Mouse (Mus musculus) heart, embryonic 14.5 days (tissue): ENCODE results near the gene Rnf220. TPM values are rescaled to one million over a fixed set of nuclear protein-coding genes. Genes with fewer than 3 reads are reported as not detected.

Experiments used
- ATAC-seq: fragments of 200-750 bp; cut with Nextera tagmentation; 2 replicates; pipeline ENCODE4 v1.8.0; 2017; ENCODE audit warnings: low read depth, moderate TSS enrichment; ENCODE audit not compliant: insufficient number of reproducible peaks, insufficient read depth, low FRiP score
- H3K27ac ChIP-seq, 2 experiments: fragments of 200-500 bp in 1 of 2; fragments of 300-500 bp in 1 of 2; sonication (generic) in 1 of 2; replicated peaks in 1 of 2; 2 replicates each; pipeline ENCODE4 v1.5.1; 2012 to 2014; ENCODE audit warnings: low read depth in 2 of 2, low read length in 2 of 2, control low read depth in 1 of 2, mild to moderate bottlenecking in 1 of 2, mixed read lengths in 1 of 2; ENCODE audit not compliant: control insufficient read depth in 1 of 2, insufficient read depth in 1 of 2
- H3K27me3 ChIP-seq: fragments of 300-500 bp; sonication (generic); 2 replicates; pipeline ENCODE4 v1.6.1; 2014; ENCODE audit warnings: mild to moderate bottlenecking, low read length, control low read depth; ENCODE audit not compliant: control insufficient read depth, insufficient read depth
- H3K36me3 ChIP-seq: fragments of 300-500 bp; sonication (generic); 2 replicates; pipeline ENCODE4 v1.6.1; 2014; ENCODE audit warnings: mild to moderate bottlenecking, control low read depth, low read length, mixed read lengths; ENCODE audit not compliant: control insufficient read depth, insufficient read depth
- H3K4me1 ChIP-seq, 2 experiments: fragments of 200-500 bp in 1 of 2; fragments of 300-500 bp in 1 of 2; sonication (generic) in 1 of 2; 2 replicates each; pipeline ENCODE4 v1.6.1; 2012 to 2014; ENCODE audit warnings: low read length in 2 of 2, control low read depth in 1 of 2, mixed read lengths in 1 of 2; ENCODE audit not compliant: control insufficient read depth in 2 of 2, insufficient read depth in 2 of 2
- H3K4me2 ChIP-seq: fragments of 300-500 bp; sonication (generic); 2 replicates; pipeline ENCODE4 v1.6.1; 2014; ENCODE audit warnings: mild to moderate bottlenecking, low read length
- H3K4me3 ChIP-seq, 2 experiments: fragments of 200-500 bp in 1 of 2; fragments of 300-500 bp in 1 of 2; sonication (generic) in 1 of 2; 2 replicates each; pipeline ENCODE4 v1.5.1; 2012 to 2014; ENCODE audit warnings: low read length in 2 of 2, mild to moderate bottlenecking in 2 of 2, control low read depth in 1 of 2, low read depth in 1 of 2, moderate library complexity in 1 of 2; ENCODE audit not compliant: control insufficient read depth in 1 of 2, insufficient read depth in 1 of 2
- H3K9ac ChIP-seq: fragments of 300-500 bp; sonication (generic); 2 replicates; pipeline ENCODE4 v1.6.1; 2014; ENCODE audit warnings: mild to moderate bottlenecking, low read length
- H3K9me3 ChIP-seq: fragments of 300-500 bp; sonication (generic); 2 replicates; pipeline ENCODE4 v1.6.1; 2016; ENCODE audit warnings: low read length, control low read depth; ENCODE audit not compliant: control insufficient read depth
- WGBS: fragments of 180-500 bp; shearing (Covaris S2); extraction: QIAGEN DNeasy Blood & Tissue Kit; methylation state at CpG from one replicate; pipeline ENCODE4 v1.1.7; 2014; 5-methylcytosine and 5-hydroxymethylcytosine counted together
- polyA plus RNA-seq: library from polyadenylated mRNA; unstranded; fragments of >200 nt; fragmentation: Nextera tagmentation; extraction: Ambion mirVana; gene quantifications from 2 replicates; pipeline ENCODE4 v1.2.1, GENCODE M21; 2014

The Rnf220 gene
- polyA plus RNA-seq, 1 experiment from 2014 or later = 36.4 TPM

DNA sequence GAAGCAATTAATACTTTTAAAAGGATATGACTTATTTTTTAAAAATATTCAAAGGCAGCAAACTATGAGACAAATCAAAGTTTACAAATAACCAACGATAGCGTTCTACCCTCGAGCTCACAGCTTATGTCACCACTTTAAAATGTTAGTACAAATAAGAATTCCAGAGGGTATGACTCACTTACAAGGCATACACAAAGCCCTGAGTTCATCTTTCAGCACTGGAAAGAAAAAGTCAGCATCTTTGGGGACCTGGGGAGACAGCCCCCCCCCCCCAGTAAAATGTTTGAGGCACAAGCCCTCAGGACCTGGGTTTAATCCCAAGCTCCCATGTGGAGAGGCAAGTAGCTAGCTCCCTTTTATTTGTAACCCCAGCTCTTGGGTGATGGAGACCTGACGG lies 27.4 kb downstream of the Rnf220 start:
- 20% methylated on average over 4 of the region's 4 CpGs for WGBS
- Histone ChIP-seq H3K36me3 (no peaks in the 10 kb centered on the region), H3K4me2 (no peak overlapping the region), H3K9ac (no peak overlapping the region), H3K9me3 (no peaks in the 10 kb centered on the region), H3K27ac (no peak overlapping the region), H3K4me1 (peaks cover 6 to 9% of the 10 kb centered on the region in 2 experiments), H3K4me3 (no peak overlapping the region), H3K27me3 (no peaks in the 10 kb centered on the region)
- no peak for ATAC-seq

- H3K27ac ChIP-seq = no peak overlapping the region
- no peaks in the 10 kb centered on the region for H3K9me3 ChIP-seq
- no peaks in the 10 kb centered on the region for H3K36me3 ChIP-seq
- no peak overlapping the region for H3K9ac ChIP-seq
- 85% methylated on average over 7 of the region's 7 CpGs for WGBS
- H3K4me3 ChIP-seq = no peak overlapping the region
- H3K4me2 ChIP-seq = no peak overlapping the region
- H3K4me1 ChIP-seq = peaks cover 6% of the 10 kb centered on the region in 2 experiments
- ATAC-seq = no peak
- no peaks in the 10 kb centered on the region for H3K27me3 ChIP-seq
Measured at GRCm38 (mm10) chr4:117467936-117468335, 28.9 kb downstream of the Rnf220 start.

- no peak for ATAC-seq
- Histone ChIP-seq H3K27ac (no peak overlapping the region), H3K9me3 (no peaks in the 10 kb centered on the region), H3K9ac (no peak overlapping the region), H3K4me2 (no peak overlapping the region), H3K36me3 (no peaks in the 10 kb centered on the region), H3K4me1 (no peaks in the 10 kb centered on the region), H3K4me3 (no peak overlapping the region), H3K27me3 (no peaks in the 10 kb centered on the region)
- 85% methylated on average over 1 of the region's 1 CpGs for WGBS
Measured at GRCm38 (mm10) chr4:117449151-117449550, 47.7 kb downstream of the Rnf220 start.

GRCm38 (mm10) chr4:117447926-117448325 lies 48.9 kb downstream of the Rnf220 start:
- H3K27ac ChIP-seq = no peak overlapping the region
- no peaks in the 10 kb centered on the region for H3K4me1 ChIP-seq
- H3K9me3 ChIP-seq = no peaks in the 10 kb centered on the region
- no peaks in the 10 kb centered on the region for H3K27me3 ChIP-seq
- no peaks in the 10 kb centered on the region for H3K36me3 ChIP-seq
- no peak overlapping the region for H3K4me2 ChIP-seq
- no peak overlapping the region for H3K9ac ChIP-seq
- 86% methylated on average over 3 of the region's 3 CpGs for WGBS
- ATAC-seq = no peak
- no peak overlapping the region for H3K4me3 ChIP-seq

DNA sequence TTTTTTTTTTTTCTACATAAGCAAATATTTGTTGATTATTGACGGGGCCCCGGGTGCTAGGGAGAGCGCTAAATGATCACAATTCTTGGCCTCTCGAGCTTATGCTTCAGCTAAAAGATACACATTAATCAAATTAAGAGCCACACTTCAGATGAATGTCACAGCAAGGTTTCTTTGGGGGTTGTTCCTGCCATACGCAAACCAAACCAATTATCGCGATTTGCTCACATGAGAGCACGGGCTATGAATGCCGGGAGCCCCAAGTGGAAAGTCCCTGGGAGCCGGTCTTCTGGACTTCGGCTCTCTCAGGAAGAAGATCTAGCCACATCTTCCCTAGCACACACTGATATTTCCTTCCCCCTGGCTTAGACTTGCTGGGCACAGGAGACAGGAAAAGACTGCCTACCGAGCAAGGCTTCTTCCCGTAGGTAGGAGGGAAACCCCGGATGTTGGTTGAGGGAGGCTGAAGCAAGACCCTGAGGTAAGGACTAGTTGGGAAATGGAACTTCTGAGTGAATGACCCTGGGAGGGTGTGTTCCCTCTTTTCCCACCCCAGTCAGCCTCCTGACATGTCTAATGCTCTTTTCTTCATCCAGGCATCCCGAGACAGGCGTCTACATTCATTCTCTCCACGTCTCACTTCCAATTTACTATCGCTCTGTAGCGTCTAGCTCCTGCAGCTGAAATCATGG lies 51.2 kb downstream of the Rnf220 start:
- 81% methylated on average over 19 of the region's 19 CpGs for WGBS
- ATAC-seq = no peak
- H3K9me3 ChIP-seq = no peaks in the 10 kb centered on the region
- no peaks in the 10 kb centered on the region for H3K36me3 ChIP-seq
- no peaks in the 10 kb centered on the region for H3K4me1 ChIP-seq
- no peak overlapping the region for H3K9ac ChIP-seq
- no peaks in the 10 kb centered on the region for H3K27me3 ChIP-seq
- H3K4me3 ChIP-seq = no peak overlapping the region
- no peak overlapping the region for H3K27ac ChIP-seq
- no peak overlapping the region for H3K4me2 ChIP-seq

DNA sequence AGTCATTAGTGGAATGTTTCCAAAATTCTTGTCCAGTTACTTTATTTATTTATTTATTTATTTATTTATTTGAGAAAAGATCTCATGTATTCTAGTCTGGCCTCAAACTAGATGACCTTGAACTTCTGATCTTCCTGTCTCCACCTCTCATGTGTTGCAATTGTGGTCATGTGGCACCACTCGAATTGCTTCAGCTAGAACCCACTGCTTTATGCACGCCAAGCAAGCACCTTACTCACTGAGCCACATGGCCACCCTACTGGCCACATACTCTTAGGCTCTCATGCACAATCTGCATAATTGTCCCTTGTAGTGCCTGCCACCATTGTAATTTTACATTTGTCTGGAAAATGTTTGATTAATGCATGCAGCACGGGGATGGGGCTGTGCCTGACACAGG lies 57.9 kb downstream of the Rnf220 start:
- no peaks in the 10 kb centered on the region for H3K36me3 ChIP-seq
- no peaks in the 10 kb centered on the region for H3K9me3 ChIP-seq
- H3K4me1 ChIP-seq = no peaks in the 10 kb centered on the region
- H3K27ac ChIP-seq = no peak overlapping the region
- H3K27me3 ChIP-seq = peaks cover 4% of the 10 kb centered on the region; the same call in 1 of the 2 replicates
- H3K9ac ChIP-seq = no peak overlapping the region
- whole genome bisulfite sequencing = 78% methylated on average over 3 of the region's 3 CpGs
- no peak overlapping the region for H3K4me2 ChIP-seq
- no peak for ATAC-seq
- H3K4me3 ChIP-seq = no peak overlapping the region

GRCm38 (mm10) chr4:117438064-117438463 lies 58.8 kb downstream of the Rnf220 start:
- H3K4me1 ChIP-seq = no peaks in the 10 kb centered on the region
- no peak overlapping the region for H3K27ac ChIP-seq
- H3K27me3 ChIP-seq = peaks cover 4% of the 10 kb centered on the region; the same call in 1 of the 2 replicates
- no peak overlapping the region for H3K9ac ChIP-seq
- H3K9me3 ChIP-seq = no peaks in the 10 kb centered on the region
- no peak overlapping the region for H3K4me2 ChIP-seq
- no peaks in the 10 kb centered on the region for H3K36me3 ChIP-seq
- no peak overlapping the region for H3K4me3 ChIP-seq
- no peak for ATAC-seq
- 53% methylated on average over 14 of the region's 14 CpGs for WGBS
